Mouse (Mus musculus): ENCODE measurements around the gene Pard3b.

The Pard3b gene

DNA sequence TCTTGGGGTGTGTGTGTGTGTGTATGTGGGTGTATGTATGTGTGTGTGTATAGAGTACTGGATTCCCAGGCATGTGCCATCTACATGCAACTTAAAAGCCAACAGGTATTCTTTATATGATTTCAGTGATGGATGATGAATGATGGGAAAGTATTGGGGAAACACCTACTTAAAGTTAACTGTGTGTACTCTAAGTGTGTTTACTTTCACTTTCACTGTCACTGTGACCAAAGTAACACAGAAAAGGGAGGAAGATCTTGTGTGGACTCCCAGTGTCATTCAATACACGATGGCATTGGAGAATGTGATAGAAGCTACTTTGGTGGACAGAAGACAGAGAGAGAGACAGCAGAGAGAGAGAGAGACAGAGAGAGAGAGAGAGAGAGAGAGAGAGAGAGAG is 613.8 kb downstream of the Pard3b start:
- DNase-seq (ENCODE audit: low spot score), result no peak

DNA sequence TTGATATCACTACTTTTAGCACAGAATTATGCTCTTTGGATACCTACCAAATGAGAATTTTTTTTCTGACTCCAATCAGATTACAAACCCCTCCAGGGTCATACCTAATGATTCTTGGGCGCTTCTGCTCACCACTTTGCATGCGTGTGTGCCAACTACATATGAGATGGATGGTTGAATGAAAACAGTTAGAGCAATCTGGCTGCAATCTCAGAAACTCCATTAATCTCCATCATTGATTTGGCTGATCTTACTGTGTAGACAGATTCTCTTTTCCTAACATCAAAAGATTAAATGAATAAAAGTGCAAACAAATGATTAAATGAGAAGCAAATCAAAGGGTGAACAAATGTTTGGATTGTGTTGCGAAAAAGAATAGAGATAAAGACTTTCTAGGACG is 615.7 kb downstream of the Pard3b start:
- no peak for DNase-seq (ENCODE audit: low spot score)

DNA sequence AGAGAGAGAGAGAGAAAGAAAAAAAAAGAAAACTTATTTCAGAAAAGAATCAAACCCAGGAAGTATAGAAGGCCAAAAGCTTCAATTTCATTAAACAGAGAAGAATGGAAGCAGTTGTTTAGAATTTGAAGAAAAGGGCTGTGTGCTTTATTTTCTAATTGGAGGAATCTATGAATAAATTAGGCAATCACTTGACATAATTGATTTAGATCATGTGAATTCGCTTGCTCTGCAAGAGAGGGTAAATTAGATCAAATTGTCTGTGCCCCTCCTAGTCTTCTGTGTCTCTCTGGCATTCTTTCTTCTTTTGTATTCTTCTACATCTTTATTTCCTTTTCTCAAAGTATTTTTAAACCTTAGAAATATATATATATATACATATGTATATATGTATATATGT is 616.3 kb downstream of the Pard3b start:
- no peak for DNase-seq (ENCODE audit: low spot score)

DNA sequence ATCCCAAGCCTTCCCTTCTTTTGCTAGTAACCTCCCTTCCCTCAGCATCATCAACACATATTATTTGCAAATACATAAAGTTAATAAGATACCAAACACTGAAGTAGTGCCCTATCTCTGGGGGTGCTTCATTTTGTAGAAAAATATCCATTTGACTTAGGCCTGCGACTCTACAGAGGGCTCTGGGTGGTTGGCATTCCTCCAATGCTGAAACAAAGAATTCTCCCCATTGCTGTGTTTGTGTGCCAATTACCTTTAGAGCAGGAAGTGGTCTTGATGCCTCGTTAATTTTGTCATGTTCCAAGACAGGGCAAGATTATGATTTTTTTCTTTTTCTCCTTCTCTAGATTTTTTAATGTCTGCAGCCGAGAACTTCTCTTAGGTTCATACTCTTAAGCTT is 637.8 kb downstream of the Pard3b start:
- no peak for DNase-seq (ENCODE audit: low spot score)

DNA sequence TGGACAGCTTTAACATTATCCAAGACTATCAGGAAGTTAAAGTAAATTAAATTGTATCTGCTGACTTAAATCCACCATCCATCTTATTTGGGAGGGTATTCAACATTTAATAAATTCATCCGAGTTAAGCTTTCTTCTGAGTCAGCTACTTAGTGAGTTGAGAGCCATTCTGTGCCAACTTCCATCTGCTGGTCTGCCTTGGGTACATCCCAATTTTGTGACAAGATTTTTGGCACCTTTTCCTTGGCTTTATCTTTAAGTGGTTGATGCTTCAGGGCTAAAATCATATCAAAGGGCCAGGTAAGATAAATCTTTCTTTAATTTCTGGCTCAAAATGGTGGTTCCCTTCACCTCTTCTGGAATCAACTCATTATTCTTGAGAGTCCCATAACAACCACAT is 640.0 kb downstream of the Pard3b start:
- DNase-seq (ENCODE audit: low spot score), result no peak

DNA sequence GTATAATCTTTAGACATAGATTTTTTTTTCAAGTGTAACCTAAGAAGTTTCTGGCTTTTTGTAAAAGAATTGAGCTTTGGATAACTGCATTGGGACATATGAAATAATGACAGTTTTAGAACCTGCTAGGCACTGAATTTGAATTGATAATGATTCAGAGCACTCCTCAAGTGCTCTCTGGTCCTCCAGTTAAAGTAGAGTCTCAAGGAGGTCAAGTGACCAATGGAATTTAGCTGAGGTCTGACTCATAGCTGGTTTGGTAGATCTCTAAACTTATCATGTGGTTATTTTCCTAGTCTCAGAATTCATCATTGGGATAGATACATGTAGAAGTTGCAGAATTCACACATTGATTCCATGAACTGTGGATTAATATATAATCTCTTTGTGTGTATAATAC is 642.0 kb downstream of the Pard3b start:
- DNase-seq (ENCODE audit: low spot score), result no peak

DNA sequence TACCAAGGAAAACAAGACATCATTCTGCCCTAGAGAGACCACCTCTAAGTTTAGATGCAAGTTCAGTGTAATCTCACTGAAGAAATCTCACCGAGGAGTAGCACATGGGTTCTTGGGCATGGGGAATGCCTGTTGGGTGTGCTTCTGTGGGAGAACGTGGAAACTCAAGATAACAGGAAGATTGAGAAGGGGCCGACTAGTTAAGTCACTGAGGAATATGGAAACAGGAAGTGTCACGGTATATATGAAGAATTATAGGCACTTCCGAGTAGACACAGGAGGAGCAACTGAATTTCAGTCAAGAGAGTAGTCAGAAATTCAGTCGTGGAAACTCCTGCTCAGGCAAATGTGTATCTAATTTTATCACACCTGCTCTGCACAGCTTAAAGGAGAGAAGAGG is 644.2 kb downstream of the Pard3b start:
- no peak for DNase-seq (ENCODE audit: low spot score)

DNA sequence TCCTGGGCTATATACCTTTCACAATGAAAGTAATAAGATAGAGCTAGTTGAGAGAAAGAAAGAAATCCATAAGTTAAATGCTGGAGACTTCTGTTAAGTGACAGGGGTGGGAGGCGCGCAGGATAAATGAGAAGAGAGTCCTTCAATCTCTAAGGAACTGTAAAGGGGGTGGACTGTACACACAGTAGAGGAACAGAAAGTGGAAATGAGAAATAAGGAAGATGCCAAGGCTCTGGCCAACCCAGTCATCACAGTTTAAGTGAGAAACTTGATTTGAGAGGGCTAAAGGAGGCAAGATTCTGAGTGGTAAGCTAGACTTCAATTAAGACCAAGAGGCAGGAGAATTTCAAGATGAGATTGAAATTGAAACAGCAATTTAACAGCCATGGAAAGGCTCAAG is 645.0 kb downstream of the Pard3b start:
- no peak for DNase-seq (ENCODE audit: low spot score)

DNA sequence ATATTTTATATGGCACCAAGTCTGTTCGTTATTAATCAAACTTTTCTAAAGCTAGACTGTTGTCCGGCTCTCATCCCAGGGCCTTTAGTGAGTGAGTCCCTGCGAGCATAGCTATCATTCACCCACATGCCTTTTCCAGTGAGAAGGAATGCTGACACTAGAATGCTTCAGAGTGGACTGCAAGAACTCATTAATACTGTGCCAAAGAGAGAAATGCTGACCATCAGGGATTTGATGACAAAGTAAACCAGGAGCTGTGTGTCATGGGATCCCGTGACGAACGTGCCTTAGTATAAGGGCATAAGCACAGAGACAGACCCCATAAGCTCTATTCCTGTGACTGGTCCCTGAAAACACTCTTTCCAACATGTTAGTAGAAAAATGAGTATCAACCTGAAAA is 670.8 kb downstream of the Pard3b start:
- DNase-seq (ENCODE audit: low spot score), result no peak

DNA sequence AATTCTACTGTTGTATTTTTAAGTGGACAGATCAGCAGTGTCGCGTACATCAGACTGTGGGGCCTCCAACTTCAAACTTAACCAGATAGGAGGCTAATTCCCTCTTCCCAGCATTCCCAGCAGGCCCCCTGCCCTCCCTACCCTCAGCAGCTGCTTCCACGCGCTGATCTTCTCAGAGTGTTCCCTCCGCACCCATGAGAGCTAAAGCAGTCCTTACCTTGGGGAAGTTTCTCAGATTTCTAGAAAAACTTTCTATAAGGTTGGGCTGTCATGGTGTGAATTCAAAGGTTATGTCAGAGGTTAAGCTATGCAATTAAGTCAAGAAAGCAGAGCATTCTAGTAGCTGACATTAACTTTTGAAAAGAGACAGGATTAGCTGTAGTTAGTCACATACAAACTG is 686.6 kb downstream of the Pard3b start:
- peak; percentile 69 for DNase-seq (ENCODE audit: low spot score)

DNA sequence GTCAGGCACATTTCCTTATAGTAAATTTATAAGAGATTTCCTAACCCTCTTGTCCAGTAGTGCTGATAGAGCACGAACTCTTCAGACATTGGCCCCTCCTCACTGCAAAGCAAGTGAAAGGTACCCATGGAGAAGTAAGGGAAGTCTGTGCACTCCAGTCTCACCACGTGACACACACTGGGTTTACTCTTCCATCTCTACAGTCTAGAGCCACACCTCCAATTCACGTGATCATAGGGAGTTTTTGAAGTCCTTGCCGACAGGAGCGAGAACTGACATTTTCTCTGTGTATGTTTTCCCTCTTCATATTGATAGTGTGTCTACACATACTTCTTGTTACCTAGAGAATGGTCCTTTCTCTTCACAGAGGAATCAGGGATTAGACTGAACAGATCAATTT is 689.1 kb downstream of the Pard3b start:
- no peak for DNase-seq (ENCODE audit: low spot score)

DNA sequence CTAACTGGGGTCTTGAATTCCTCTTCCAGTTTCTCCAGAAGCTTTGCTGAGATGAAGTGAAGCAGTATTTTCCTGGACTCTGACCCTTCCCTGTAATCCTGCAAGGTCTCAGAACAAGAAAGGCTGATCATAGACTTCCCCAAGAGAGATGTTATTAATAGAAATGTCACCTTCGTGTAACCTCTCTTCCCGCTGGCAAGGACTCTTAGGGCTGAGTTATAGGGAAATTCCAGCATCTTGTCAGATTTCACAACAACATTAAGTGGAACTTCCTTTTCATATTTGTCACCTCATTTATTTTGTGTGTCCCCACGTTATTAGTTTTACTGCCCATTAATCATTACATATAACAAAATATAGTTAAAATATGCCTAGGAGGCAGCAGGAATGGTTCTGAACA is 690.2 kb downstream of the Pard3b start:
- DNase-seq (ENCODE audit: low spot score), result no peak

DNA sequence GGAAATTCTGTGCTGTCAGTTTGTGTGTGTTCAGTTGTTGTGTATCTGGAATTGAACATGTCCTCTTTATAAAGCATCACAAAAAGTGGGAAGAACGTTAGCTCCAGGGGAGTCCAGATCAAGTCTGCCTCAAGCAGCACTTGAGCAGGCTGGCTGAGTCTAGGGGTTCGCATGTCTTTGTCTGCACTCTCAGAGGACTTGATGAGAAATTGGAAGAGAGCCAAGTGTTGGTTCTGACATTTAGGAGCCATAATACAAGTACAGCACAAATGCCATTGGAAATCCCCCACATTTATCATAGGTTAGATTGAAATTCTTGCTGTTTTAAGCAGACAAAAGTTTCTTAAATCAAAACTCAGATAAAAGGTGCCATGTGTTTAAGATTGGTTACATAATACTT is 694.4 kb downstream of the Pard3b start:
- DNase-seq (ENCODE audit: low spot score), result no peak

DNA sequence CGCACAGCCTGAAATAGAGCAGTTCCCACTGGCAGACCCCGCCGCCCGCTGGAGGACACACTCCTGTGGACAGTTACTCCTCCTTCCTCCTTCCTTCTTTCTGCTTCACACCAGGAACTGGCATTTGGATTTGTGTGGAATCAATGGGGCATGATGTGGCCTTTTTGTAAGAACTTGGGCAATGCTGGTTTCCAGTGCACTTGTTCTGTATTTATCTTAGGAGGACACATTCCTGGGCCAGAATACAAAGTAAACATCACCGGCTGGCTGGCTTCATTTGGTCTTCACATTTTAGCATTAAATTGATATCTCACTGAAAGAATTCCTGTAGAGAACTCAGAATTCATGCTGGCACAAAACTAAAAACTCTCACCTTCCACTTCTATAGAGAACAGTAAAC is 695.6 kb downstream of the Pard3b start:
- DNase-seq (ENCODE audit: low spot score), result no peak

DNA sequence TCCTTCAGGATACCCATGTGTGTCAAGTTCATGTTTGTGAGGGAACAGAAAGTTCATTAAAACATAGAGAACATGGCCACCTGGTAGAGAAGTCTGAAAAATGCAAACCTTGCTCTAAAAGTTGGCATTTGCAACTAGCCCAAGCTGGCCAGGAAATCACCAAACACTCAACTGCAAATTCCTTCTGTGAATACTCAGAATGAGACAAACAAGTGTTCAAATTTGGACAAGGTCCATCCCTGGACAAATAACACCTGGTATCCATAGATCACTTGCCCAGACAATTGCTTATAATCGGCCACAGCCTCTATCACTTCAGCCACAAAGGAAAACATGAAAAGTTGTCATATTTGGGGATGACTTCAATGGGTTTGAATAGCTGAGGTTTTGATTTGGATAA is 701.6 kb downstream of the Pard3b start:
- no peak for DNase-seq (ENCODE audit: low spot score)

DNA sequence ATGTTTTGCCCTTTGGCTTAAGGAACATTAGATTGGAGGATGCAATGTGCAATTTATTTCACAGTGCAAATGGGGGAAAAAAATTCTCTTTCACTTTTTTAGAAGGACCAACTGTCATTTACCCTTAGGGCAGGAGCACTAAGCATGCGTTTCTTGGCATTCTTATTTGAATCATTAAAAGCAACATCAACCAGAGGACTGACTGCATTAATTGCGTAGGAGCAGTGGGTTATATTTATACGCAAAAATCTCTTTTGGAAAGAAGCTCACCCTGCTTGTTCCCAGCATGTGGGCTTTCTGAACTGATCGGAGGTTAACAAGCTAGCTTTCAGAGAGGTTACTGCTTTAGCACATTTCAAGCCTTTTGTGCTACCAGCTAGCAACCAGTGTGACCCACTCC is 705.7 kb downstream of the Pard3b start:
- DNase-seq (ENCODE audit: low spot score), result no peak

DNA sequence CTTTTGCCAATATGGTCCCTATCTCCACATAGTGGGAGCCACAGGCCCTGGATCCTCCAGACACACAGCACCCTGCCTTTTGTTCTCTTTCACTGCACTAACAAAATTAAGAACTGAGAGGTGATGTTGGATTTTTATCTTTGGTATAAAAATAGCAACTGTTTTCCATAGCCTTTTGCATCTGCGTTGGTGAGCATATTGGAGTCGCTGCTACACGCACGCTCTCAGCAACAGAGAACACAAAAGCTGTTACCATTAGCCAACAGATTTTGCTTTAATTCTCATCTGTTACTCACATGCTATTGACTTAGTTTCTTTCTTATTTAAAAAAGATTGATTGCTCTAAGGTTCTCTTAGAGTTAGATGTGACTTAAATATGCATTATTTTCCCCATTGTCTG is 709.7 kb downstream of the Pard3b start:
- no peak for DNase-seq (ENCODE audit: low spot score)

DNA sequence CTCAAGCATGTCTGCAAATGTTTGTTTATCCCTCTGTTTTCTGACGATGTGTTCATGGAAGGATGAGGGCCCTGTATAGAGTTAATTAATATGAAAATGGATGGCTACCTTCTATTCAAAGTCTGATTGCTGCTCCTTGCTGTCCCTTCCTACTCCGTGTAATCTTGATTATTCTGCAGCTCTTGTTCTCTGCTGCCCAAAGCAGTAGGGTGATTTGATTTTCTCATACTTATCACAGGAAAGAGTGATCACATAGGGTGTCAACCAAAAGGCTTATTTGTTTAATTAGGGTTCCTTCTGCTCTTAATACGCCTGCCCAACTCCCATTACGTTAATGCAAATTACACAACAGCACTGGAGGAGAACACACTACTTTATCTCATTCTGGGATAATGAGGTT is 716.9 kb downstream of the Pard3b start:
- no peak for DNase-seq (ENCODE audit: low spot score)

DNA sequence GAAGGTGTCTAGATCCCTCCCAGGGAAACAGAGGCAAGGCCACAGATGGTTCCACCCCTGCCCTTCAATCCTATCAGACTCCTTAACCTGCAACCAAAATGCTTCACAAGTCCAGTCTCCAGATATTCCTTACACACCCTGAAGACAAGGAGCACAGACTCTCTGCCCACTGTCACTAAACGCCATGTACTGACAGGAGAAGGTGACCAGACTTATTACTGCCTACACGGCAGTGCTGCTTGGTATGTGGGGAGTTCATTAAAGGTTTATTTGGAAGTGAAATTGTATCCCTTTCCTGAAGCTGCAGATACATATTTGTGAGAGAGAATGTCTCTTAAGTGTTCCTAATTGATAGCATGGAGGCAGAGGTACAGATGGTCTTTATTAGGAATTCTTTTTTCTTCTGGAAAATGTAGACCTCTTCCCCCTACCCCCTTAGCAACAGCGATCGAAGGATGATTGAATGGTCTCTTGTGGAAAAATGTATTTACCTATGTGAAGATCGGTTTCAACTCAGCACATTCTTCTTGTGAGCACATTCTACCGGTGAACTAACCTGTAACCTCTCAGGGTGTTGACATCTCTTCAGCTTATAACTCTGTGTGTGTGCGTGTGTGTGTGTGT is 735.9 kb downstream of the Pard3b start:
- DNase-seq (ENCODE audit: low spot score), result peak; percentile 45

DNA sequence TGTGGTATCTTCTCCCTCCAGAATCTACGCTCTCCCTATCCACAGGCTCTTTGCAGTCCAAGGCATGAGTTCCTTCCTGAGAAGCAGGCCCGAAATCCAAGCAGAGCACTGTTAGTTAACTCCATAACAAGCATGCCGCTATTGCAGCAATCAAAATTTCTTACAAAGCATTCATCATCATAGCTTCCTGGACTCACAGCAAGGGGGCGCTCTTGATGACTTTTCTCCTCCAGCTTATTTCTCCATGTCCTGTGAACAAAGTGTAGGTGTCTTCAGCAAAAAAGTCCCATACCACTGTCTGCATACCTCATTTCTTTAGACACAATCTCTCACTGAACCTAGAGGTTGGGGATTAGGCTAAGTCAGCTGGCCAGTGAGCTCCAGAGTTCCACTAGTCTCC is 739.7 kb downstream of the Pard3b start:
- DNase-seq (ENCODE audit: low spot score), result no peak

DNA sequence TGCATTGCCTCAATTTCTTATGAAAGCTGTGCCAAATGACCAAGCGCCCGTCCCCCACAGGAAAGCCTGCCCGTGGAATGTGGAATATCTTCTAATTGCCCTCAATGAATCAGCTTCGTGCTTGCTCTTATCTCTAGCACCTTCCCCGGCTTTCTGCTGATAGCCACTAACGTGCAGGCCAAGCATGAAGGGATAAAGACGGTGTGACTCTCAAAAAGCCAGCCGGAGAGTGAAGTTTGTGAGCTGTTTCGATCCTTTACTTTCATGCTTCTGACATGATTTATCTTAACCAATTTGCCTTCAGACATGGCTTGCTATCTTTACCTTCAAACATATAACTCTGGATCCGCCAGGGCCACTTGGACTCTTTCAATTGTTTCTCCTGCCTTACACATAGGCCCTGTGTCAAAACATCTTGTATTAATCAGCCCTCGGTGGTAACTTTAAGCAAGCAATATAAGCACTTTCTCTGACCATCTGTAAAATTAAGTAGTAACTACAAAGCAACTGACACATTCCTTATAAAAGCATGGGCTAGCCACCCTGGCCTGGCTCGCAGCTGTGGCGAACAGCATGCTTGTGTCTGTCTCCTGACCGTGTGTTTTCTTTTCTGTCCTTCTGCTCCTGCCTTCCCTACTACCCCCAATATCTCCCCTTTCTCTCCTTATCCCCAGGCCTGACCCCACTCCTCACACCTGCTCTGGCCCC is 744.3 kb downstream of the Pard3b start:
- DNase-seq (ENCODE audit: low spot score), result peak; percentile 56

DNA sequence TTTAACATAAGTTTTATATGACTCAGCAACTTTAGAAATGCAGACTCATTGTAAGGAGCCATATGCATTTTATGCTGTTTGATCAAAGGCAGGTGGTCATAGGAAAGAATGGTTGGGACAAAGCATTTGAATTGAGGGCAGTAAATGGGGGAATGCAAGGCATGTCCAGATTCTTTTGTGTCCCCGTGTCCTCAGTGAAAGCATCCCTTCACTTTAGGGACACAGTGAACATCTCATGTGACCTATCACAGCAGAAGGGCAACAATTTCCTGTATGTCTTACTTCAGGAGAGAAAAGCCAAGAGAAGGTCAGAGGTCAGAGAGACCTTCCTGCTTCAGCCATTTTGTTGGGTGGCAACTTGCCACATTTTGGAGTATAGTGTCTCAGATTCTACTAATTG is 745.6 kb downstream of the Pard3b start:
- no peak for DNase-seq (ENCODE audit: low spot score)

DNA sequence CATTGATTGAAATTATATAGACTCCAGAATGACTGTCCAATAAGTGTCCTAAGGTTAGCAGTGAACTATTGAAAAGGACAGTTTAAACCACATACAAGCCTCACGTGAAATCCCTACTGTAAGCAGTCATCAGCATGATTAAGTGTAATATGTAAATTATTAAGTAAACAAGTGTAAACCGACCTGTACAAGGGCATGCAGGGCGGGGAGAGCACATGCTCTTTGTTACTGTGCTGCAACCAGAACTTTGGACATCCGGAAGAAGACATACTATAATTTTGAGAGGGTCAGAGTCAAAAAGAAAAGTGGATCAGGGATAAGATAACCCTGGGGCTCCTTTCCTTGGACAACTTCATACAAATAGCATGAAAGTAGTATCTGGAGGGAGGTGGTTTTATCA is 749.4 kb downstream of the Pard3b start:
- no peak for DNase-seq (ENCODE audit: low spot score)

DNA sequence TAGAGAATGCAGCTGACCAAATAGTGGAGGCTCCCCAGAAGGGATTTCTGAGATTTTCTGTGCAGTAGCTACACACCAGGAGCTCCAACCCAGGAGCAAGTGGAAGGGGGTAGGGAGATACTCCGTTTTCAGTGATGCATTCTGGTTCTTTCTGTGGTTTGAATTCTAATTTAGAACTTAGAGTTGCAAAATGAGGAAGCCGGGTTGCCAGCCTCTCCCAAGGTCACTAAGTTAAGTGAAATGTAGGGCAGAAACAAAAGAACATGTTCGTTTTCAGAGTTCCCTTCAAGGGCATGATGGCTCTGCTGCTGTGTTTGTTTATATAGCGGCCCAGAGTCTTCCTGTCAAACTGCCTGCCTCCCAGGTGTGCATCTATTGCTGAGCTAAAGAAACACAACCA is 754.2 kb downstream of the Pard3b start:
- DNase-seq (ENCODE audit: low spot score), result no peak

All from embryo, embryonic 10.5 days (tissue).